Mouse (Mus musculus): ENCODE measurements around the gene Trim32.

Trim32 gene

DNA sequence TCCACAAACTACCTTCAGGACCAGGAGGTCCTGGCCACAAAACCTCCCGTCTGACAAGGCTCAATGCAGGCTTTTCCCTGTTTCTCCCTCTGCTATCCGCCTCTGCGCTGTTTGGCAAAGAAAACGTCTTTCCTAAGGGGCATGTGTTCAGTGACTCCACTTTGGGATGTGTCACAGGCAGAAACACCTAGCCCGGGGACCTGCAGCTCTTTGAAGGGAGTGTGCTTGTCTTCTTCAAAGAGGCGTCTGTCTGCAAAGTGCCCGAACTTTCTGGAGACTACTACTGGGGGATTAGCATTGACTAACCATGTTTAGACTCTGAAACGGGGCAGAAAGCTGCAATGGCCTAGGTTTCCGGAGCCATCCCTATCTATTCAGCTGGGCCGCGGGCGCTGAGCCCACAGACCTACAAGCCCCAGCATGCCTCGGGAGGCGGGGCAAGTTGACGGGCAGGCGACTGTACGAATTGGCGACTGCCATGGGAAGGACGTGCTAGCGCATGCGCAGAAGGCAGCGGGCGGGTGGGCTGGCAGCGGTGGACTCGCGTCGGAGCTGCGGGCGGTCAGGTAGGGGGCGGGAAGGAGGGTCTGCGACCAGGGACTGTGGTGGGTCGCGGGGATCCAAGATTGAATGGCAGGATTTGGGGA is at the start of gene Trim32:
Trim32 (plus strand) TSS at position 483 of the 647 bp plus-strand sequence.
- peak; percentile 83 for DNase-seq (ENCODE audit: low read depth)

DNA sequence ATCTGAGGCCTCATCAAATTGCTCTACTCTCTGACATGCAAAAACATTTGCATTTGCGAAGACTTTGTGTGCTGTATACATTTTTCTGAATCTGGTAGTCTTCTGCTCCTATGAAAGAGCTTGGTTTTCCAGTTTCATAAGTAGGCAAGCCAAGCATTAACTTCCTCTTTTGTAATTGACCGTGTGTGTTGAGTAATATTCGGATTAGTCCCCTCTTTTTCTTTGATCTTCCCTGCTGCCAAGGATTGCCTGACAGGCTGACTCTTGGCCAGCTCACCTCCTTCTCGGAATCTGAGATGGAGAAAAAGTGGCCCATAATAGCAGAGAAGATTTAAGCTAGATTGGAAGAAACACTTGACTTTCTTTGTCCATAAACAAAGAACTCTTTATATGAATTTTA is 39.3 kb upstream of the Trim32 start:
- DNase-seq (ENCODE audit: low read depth): no peak

DNA sequence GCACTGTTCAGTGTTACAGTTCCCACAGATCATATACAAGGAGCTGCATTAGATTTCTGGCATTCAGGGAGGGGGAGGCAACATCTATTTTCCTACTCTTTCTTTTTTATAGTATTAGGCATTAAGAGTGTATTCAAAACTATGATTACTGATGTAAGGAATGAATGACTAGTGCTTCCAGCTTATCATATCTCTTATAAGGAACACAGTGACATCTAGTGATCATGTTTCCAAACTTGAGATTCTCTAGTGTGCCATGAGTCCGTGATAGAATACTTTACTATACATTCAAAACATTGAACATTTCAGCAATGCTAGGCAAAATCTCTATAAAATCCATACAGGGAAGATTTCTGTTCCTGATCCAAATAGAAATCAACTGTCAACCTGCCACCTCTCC is 24.5 kb upstream of the Trim32 start:
- no peak for DNase-seq (ENCODE audit: low read depth)

DNA sequence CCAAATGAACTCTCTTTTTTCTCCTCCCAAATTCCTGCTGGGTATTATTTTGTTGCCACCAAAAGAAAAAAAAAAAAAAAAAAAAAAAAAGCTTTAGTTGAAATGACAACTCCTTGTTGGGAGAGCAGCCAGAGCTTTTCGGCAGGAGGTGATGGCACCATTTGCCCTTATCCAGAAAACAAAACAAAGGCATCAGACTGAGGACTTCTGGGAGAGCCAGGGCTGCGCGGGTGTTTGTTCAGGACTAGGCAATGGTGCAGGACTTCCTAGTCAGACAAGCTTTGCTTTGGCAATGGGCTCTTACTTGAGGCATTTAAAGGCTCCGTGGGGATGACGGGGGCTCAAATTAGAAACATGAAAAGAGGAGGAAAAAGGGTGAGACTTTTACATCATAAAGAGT is 17.8 kb upstream of the Trim32 start:
- no peak for DNase-seq (ENCODE audit: low read depth)

GRCm38 (mm10) chr4:65589780-65590179 is 15.0 kb upstream of the Trim32 start:
- DNase-seq (ENCODE audit: low read depth): peak; percentile 48

DNA sequence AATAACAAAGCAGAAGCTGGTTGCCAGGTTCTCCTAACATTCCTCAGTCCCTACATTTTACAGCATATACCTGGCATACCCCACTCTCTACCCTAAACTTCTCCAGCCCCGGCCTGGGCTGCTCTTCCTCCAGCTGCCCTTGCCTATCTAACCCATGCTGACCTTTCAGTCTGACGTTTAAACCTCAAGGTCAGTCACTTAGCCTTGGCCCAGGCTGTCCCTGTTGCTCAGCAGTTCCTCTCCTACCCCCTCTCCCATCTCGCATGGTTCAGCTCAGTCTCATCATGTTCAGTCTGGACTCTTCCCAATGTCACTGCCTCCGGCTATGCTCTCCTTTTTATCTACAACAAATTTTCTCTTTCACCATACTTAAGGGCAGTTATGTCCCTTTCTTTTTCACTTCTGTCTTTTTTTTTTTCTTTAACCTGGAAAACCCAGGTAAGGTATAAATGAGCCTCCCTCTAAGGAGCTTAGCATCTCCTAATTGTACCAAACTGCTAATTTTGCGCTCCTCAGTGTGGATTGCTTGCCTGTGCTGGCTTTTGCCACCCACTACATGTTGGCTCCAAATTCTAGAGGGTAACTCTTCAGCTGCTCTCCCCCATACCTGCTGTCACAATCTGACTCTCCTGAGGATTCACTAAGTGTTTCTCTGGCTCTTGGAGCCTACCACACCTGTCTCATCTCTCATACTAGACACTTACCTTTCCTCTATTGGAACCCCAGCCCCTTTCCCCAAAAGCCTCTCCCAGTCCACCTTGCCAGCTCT is 10.0 kb upstream of the Trim32 start:
- DNase-seq (ENCODE audit: low read depth): no peak

- DNase-seq (ENCODE audit: low read depth): no peak
Measured at GRCm38 (mm10) chr4:65605151-65605702, 441 bp downstream of the Trim32 start.

GRCm38 (mm10) chr4:65607184-65607631 is 2.4 kb downstream of the Trim32 start:
- DNase-seq (ENCODE audit: low read depth): no peak

DNA sequence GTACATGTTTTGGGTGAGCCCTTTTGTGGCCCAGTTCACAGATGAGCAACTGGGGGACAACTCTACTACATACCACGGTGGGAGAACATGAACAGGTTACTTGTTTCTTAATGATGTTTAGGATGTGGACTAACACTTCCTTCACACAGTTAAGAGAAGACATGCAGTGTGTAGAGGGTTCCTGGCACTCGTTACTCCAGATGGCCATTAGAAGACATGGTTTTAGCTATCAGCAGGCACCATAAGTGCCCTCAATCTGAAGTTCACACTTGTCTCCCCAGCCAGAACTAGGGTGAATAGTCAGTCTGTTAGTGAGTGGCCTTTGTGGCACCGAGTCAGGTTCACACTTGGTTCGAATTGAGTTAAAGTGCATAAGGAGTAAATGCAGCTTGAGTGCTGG is 3.3 kb downstream of the Trim32 start:
- DNase-seq (ENCODE audit: low read depth): no peak

DNA sequence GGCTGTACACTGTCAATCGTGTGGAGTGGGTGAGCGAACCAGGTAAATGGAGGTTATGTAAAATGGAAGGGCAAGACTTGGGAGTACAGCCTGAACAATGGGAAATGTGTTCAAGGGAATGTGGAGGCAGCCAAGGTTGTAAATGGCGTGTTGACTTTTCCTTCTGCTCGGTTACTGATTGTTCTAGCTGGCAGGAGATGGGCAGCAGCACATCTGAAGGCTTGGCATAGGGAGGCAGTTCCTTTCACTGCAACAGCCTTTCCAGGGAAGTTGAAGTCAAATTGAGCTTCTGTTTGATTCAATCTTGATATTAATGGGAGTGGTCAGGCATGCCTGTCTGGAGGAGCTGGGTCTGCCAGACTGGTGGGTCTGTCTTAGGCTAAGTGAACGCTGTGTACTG is 5.5 kb downstream of the Trim32 start:
- no peak for DNase-seq (ENCODE audit: low read depth)

DNA sequence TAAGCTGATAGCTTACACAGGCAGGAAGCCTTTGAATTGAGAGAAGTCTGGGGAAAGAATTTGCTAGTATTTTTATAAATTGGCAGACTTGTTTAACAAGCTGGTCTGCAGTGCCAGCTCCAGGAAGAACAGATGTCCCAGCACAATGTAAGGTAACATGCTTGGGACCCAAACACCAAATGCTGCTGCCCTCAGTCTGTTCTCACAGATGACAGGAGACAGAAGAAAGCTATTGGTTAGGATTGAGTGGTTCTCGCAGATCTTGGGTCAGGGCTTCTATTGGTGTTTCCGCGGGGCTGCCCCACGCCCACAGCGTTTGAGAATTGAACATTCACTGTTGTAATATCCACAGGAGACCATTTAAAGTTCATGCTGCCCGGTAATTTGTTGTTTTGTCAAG is 6.1 kb downstream of the Trim32 start:
- DNase-seq (ENCODE audit: low read depth): no peak

- no peak for DNase-seq (ENCODE audit: low read depth)
Measured at GRCm38 (mm10) chr4:65613135-65613534, 8.3 kb downstream of the Trim32 start.

GRCm38 (mm10) chr4:65620125-65620524 is 15.3 kb downstream of the Trim32 start:
- no peak for DNase-seq (ENCODE audit: low read depth)

DNA sequence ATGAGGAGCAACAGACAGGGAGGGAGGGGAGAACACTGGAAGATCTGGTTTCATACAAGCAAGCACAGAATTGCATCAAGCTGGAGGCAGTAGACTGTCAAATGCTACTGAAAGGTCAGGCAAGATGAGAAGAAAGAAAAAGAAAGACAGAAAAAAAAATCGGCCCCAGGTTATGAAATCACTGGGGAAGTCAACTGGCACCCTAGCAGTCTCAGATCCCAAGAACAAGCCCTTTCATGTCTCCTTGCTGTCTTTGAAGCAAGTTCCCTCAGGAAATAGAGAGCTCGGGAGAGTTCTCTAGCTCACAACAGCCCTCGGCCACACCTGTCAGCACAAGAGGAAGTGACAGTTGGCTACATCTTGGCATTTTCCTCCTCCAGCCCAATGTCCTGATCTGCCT is 33.4 kb downstream of the Trim32 start:
- no peak for DNase-seq (ENCODE audit: low read depth)

DNA sequence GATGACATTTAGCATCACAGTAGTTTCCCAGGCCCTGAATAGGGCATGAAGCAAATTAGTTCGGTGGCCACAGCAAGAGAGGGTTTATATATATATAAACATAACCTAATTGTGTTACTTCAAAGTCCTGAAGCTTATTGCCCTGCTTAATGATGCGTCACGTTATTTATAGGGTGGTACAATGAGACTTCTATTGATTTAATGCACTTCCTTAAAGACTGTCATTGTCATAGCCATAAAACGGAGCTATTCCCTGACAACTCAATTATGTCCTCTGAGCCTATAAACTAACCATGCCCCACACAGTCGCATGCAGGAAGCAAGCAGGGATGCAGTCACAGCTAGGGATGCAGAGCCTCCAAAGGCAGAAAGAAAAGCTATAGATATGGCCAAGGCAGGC is 37.8 kb downstream of the Trim32 start:
- no peak for DNase-seq (ENCODE audit: low read depth)

- DNase-seq (ENCODE audit: low read depth): peak; percentile 18
Measured at GRCm38 (mm10) chr4:65654723-65655122, 49.9 kb downstream of the Trim32 start.

GRCm38 (mm10) chr4:65663176-65663575 is 58.4 kb downstream of the Trim32 start:
- DNase-seq (ENCODE audit: low read depth): no peak
